Mouse (Mus musculus) forebrain, embryonic 14.5 days (tissue): Measurements from ENCODE around the gene Tmprss6. TPM values are rescaled to one million over a fixed set of nuclear protein-coding genes. Genes with fewer than 3 reads are reported as not detected.

Source experiments
- ATAC-seq: fragments of 200-750 bp; cut with Nextera tagmentation; 2 replicates; pipeline ENCODE4 v1.8.0; 2017; ENCODE audit warnings: mild to moderate bottlenecking, moderate library complexity
- DNase-seq: peaks from one replicate; pipeline ENCODE4 v3.0.0-alpha.2; 2015; ENCODE audit warnings: low spot score
- H3K27ac ChIP-seq: fragments of 300-500 bp; sonication (generic); 2 replicates; pipeline ENCODE4 v1.5.1; 2014; ENCODE audit warnings: low read depth, mild to moderate bottlenecking, control low read depth, low read length, moderate library complexity
- H3K27me3 ChIP-seq: fragments of 300-500 bp; sonication (generic); replicated peaks from 2 replicates; pipeline ENCODE4 v1.6.1; 2014; ENCODE audit warnings: low read length, control low read depth, mixed read lengths; ENCODE audit not compliant: control insufficient read depth, insufficient read depth
- H3K36me3 ChIP-seq: fragments of 300-500 bp; sonication (generic); 2 replicates; pipeline ENCODE4 v1.6.1; 2014; ENCODE audit warnings: low read length, control low read depth; ENCODE audit not compliant: control insufficient read depth, insufficient read depth
- H3K4me1 ChIP-seq: fragments of 300-500 bp; sonication (generic); 2 replicates; pipeline ENCODE4 v1.6.1; 2014; ENCODE audit warnings: antibody characterized with exemption, low read length, control low read depth; ENCODE audit not compliant: control insufficient read depth, insufficient read depth
- H3K4me2 ChIP-seq: fragments of 300-500 bp; sonication (generic); 2 replicates; pipeline ENCODE4 v1.6.1; 2014; ENCODE audit warnings: mild to moderate bottlenecking, control low read depth, low read length
- H3K4me3 ChIP-seq: fragments of 300-500 bp; sonication (generic); 2 replicates; pipeline ENCODE4 v1.5.1; 2014; ENCODE audit warnings: low read depth, low read length, control low read depth
- H3K9ac ChIP-seq: fragments of 300-500 bp; sonication (generic); 2 replicates; pipeline ENCODE4 v1.6.1; 2014; ENCODE audit warnings: mild to moderate bottlenecking, low read length, control low read depth, moderate library complexity
- H3K9me3 ChIP-seq: fragments of 300-500 bp; sonication (generic); replicated peaks from 2 replicates; pipeline ENCODE4 v1.6.1; 2016; ENCODE audit warnings: low read length, control low read depth, mixed read lengths; ENCODE audit not compliant: control insufficient read depth
- WGBS: fragments of 180-500 bp; shearing (Covaris S2); extraction: QIAGEN DNeasy Blood & Tissue Kit; methylation state at CpG from one replicate; pipeline ENCODE4 v1.1.7; 2014; 5-methylcytosine and 5-hydroxymethylcytosine counted together
- polyA plus RNA-seq: library from polyadenylated mRNA; unstranded; fragments of >200 nt; fragmentation: Nextera tagmentation; extraction: Ambion mirVana; gene quantifications from 2 replicates; pipeline ENCODE4 v1.2.1, GENCODE M21; 2014

Gene Tmprss6
- polyA plus RNA-seq, 1 experiment from 2014 or later: 0.20 TPM

GRCm38 (mm10) chr15:78480111-78480510, 11.7 kb upstream of the Tmprss6 start:
- ATAC-seq: no peak
- no peak overlapping the region for H3K4me2 ChIP-seq
- no peak for DNase-seq
- H3K36me3 ChIP-seq: no peaks in the 10 kb centered on the region
- H3K27ac ChIP-seq: no peak overlapping the region
- no peaks in the 10 kb centered on the region for H3K27me3 ChIP-seq
- 80% methylated on average over 7 of the region's 7 CpGs for WGBS
- no peaks in the 10 kb centered on the region for H3K4me1 ChIP-seq
- H3K9ac ChIP-seq: no peak overlapping the region
- H3K9me3 ChIP-seq: no peaks in the 10 kb centered on the region
- H3K4me3 ChIP-seq: no peak overlapping the region

DNA sequence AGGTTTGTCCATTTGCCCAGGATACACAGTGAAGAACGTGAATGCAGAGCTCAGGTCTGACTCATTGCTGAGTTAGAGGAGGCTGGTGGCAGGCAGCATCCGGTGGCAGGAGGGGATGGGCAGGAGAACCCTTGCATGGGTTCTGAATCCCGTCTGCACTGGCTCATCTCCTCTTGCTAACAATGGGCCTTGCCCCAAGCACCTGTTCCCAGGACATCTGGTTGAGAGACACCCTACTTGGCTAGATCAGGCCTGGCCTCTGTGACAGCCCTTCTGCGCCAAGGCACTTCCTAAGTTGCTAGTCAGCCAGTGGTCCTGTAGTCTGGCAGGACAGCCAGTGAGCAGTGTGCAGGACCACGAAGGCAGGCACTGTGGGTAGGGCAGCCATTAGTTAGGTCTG, 11.0 kb upstream of the Tmprss6 start:
- Histone ChIP-seq H3K4me2 (no peak overlapping the region), H3K9me3 (no peaks in the 10 kb centered on the region), H3K4me3 (no peak overlapping the region), H3K36me3 (no peaks in the 10 kb centered on the region), H3K4me1 (no peaks in the 10 kb centered on the region), H3K27ac (no peak overlapping the region), H3K27me3 (no peaks in the 10 kb centered on the region), H3K9ac (no peak overlapping the region)
- WGBS: 83% methylated on average over 5 of the region's 5 CpGs
- DNase-seq: no peak
- no peak for ATAC-seq

GRCm38 (mm10) chr15:78478073-78478472, 9.6 kb upstream of the Tmprss6 start:
- Histone ChIP-seq H3K9ac (no peak overlapping the region), H3K27me3 (no peaks in the 10 kb centered on the region), H3K27ac (no peak overlapping the region), H3K4me1 (no peaks in the 10 kb centered on the region), H3K4me3 (no peak overlapping the region), H3K4me2 (no peak overlapping the region), H3K9me3 (no peaks in the 10 kb centered on the region), H3K36me3 (no peaks in the 10 kb centered on the region)
- no peak for ATAC-seq
- DNase-seq: no peak
- 79% methylated on average over 4 of the region's 4 CpGs for WGBS

- Histone ChIP-seq H3K27ac (no peak overlapping the region), H3K27me3 (no peaks in the 10 kb centered on the region), H3K4me2 (no peak overlapping the region), H3K36me3 (no peaks in the 10 kb centered on the region), H3K4me1 (no peaks in the 10 kb centered on the region), H3K9me3 (no peaks in the 10 kb centered on the region), H3K9ac (no peak overlapping the region), H3K4me3 (no peak overlapping the region)
- DNase-seq: no peak
- WGBS: 100% methylated on average over 1 of the region's 1 CpGs
- no peak for ATAC-seq
Observed at GRCm38 (mm10) chr15:78476878-78477277, 8.4 kb upstream of the Tmprss6 start.

- H3K4me1 ChIP-seq: no peaks in the 10 kb centered on the region
- no peak overlapping the region for H3K4me2 ChIP-seq
- no peak for ATAC-seq
- H3K36me3 ChIP-seq: no peaks in the 10 kb centered on the region
- no peaks in the 10 kb centered on the region for H3K27me3 ChIP-seq
- H3K9ac ChIP-seq: no peak overlapping the region
- WGBS: 54% methylated on average over 3 of the region's 3 CpGs
- H3K4me3 ChIP-seq: no peak overlapping the region
- no peak for DNase-seq
- H3K27ac ChIP-seq: no peak overlapping the region
- H3K9me3 ChIP-seq: no peaks in the 10 kb centered on the region
Observed at GRCm38 (mm10) chr15:78475604-78476031, 7.2 kb upstream of the Tmprss6 start.

- no peak overlapping the region for H3K4me3 ChIP-seq
- no peaks in the 10 kb centered on the region for H3K36me3 ChIP-seq
- H3K9me3 ChIP-seq: no peaks in the 10 kb centered on the region
- no peaks in the 10 kb centered on the region for H3K27me3 ChIP-seq
- no peak overlapping the region for H3K4me2 ChIP-seq
- no peak overlapping the region for H3K27ac ChIP-seq
- no peak for DNase-seq
- ATAC-seq: no peak
- 89% methylated on average over 6 of the region's 6 CpGs for WGBS
- H3K9ac ChIP-seq: no peak overlapping the region
- no peaks in the 10 kb centered on the region for H3K4me1 ChIP-seq
Observed at GRCm38 (mm10) chr15:78473442-78473841, 5.0 kb upstream of the Tmprss6 start.

DNA sequence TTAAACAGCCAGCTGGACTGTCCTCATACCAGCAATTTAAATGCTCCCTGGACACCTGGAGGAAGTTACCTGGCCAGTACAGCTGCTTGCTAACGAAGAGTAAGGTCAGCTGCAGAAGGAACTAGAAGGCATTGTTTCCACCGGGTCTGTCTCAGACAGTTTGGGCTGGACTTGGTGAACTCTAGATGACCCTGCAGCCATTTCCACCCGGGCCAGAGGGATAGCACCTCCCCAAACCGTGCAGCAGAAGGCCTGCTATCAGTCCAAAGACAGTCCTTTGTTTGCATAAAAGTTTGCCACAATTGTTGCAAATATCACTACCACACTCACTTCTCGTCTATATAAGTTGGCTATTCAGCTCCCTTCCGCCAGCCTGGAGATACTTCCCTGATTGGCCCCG, 3.5 kb upstream of the Tmprss6 start:
- Histone ChIP-seq H3K27me3 (no peaks in the 10 kb centered on the region), H3K27ac (no peak overlapping the region), H3K4me1 (no peaks in the 10 kb centered on the region), H3K36me3 (no peaks in the 10 kb centered on the region), H3K9ac (no peak overlapping the region), H3K9me3 (no peaks in the 10 kb centered on the region), H3K4me3 (no peak overlapping the region), H3K4me2 (no peak overlapping the region)
- no peak for ATAC-seq
- no peak for DNase-seq
- 53% methylated on average over 7 of the region's 7 CpGs for WGBS

- no peak overlapping the region for H3K27ac ChIP-seq
- WGBS: 67% methylated on average over 4 of the region's 4 CpGs
- no peak overlapping the region for H3K4me2 ChIP-seq
- no peak overlapping the region for H3K4me3 ChIP-seq
- no peaks in the 10 kb centered on the region for H3K9me3 ChIP-seq
- no peaks in the 10 kb centered on the region for H3K36me3 ChIP-seq
- H3K9ac ChIP-seq: no peak overlapping the region
- DNase-seq: no peak
- ATAC-seq: no peak
- H3K4me1 ChIP-seq: no peaks in the 10 kb centered on the region
- no peaks in the 10 kb centered on the region for H3K27me3 ChIP-seq
Observed at GRCm38 (mm10) chr15:78470495-78471276, 2.3 kb upstream of the Tmprss6 start.

DNA sequence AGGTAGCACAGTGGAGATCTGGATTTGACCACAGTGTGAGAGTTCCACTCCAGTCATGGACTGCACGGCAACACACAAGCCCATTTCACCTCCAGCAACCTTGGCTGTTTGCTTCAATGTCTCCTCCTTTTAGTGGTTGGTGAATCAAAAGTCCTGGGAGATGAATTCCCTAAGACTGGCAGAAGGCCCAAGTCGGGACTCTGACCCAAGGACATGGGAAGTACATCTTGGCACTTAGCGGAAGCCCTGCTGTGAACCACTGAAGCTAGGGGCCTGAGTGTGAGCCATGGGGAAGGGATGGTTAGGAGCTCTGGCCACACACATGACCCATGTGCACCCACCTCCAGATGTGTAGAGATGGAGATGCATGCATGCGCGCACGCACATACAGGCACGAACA, 864 bp downstream of the Tmprss6 start:
- Histone ChIP-seq H3K9ac (no peak overlapping the region), H3K4me1 (no peaks in the 10 kb centered on the region), H3K4me2 (no peak overlapping the region), H3K4me3 (no peak overlapping the region), H3K9me3 (no peaks in the 10 kb centered on the region), H3K27me3 (no peaks in the 10 kb centered on the region), H3K36me3 (no peaks in the 10 kb centered on the region), H3K27ac (no peak overlapping the region)
- WGBS: 96% methylated on average over 7 of the region's 7 CpGs
- ATAC-seq: no peak
- no peak for DNase-seq
